Mouse (Mus musculus) brain, embryonic 18.5 days (tissue): ENCODE data around the gene Hspbp1.
A peak's percentile ranks its signal among the peaks of the same experiment; 100 is the strongest.

Source experiments
- DNase-seq: peaks from one replicate; pipeline ENCODE4 v3.0.0-alpha.2; 2012; ENCODE audit warnings: low read depth, low spot score

Gene Hspbp1

GRCm38 (mm10) chr7:4636179-4636578 lies 48.7 kb downstream of the Hspbp1 start:
- DNase-seq: no peak

- no peak for DNase-seq
Observed at GRCm38 (mm10) chr7:4631031-4631430, 53.8 kb downstream of the Hspbp1 start, which contains the start of gene Tmem86b. TSS of gene Tmem86b (minus strand) at chr7:4631422.

- no peak for DNase-seq
Observed at GRCm38 (mm10) chr7:4630198-4630597, 54.7 kb downstream of the Hspbp1 start.

GRCm38 (mm10) chr7:4629586-4629985 lies 55.3 kb downstream of the Hspbp1 start:
- DNase-seq: no peak

- no peak for DNase-seq
Observed at GRCm38 (mm10) chr7:4625928-4626327, 58.9 kb downstream of the Hspbp1 start.

GRCm38 (mm10) chr7:4624343-4624742 lies 60.5 kb downstream of the Hspbp1 start:
- no peak for DNase-seq

GRCm38 (mm10) chr7:4623544-4624189 lies 61.2 kb downstream of the Hspbp1 start:
- DNase-seq: peak; percentile 8

- no peak for DNase-seq
Observed at GRCm38 (mm10) chr7:4619979-4620378, 64.9 kb downstream of the Hspbp1 start.

GRCm38 (mm10) chr7:4613740-4614403 lies 71.0 kb downstream of the Hspbp1 start:
- DNase-seq: no peak

GRCm38 (mm10) chr7:4612956-4613355 lies 71.9 kb downstream of the Hspbp1 start:
- no peak for DNase-seq

- DNase-seq: no peak
Observed at GRCm38 (mm10) chr7:4612386-4612785, 72.5 kb downstream of the Hspbp1 start.

- DNase-seq: no peak
Observed at GRCm38 (mm10) chr7:4611921-4612341, 72.9 kb downstream of the Hspbp1 start.

GRCm38 (mm10) chr7:4611511-4611910 lies 73.4 kb downstream of the Hspbp1 start:
- no peak for DNase-seq
